Mouse (Mus musculus): ENCODE measurements around the gene Dgke. TPM values are rescaled to one million over a fixed set of nuclear protein-coding genes. Genes with fewer than 3 reads are reported as not detected.

Dgke gene
- polyA plus RNA-seq, 1 experiment from 2014 or later: 13.1 TPM

DNA sequence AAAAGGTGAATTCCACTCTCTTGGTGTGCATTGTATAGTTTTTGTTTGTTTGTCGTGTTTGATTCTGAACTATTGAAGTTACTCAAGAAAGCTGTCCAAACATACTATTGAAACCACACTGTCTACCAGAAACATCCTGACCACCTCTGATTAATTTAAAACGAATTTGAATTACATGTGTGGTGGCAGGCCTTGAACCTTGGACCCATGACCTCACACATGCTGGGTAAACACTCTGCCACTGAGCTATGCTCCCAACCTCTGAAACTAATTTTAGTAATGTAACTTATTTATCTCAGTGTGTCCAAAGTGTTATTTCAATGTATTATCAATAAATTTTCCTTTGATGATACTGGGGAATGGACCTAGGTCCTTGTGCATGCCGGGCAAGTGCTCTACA is 59.1 kb downstream of the Dgke start:
- no peaks in the 10 kb centered on the region for H3K27me3 ChIP-seq
- H3K27ac ChIP-seq: no peak overlapping the region
- 91% methylated on average over 3 of the region's 3 CpGs for WGBS
- no peaks in the 10 kb centered on the region for H3K4me1 ChIP-seq (replicated peaks)
- H3K4me2 ChIP-seq (replicated peaks): no peak overlapping the region
- H3K4me3 ChIP-seq (replicated peaks): no peak overlapping the region
- H3K9me3 ChIP-seq: no peaks in the 10 kb centered on the region
- no peak for ATAC-seq
- no peaks in the 10 kb centered on the region for H3K36me3 ChIP-seq
- no peak overlapping the region for H3K9ac ChIP-seq (replicated peaks)

DNA sequence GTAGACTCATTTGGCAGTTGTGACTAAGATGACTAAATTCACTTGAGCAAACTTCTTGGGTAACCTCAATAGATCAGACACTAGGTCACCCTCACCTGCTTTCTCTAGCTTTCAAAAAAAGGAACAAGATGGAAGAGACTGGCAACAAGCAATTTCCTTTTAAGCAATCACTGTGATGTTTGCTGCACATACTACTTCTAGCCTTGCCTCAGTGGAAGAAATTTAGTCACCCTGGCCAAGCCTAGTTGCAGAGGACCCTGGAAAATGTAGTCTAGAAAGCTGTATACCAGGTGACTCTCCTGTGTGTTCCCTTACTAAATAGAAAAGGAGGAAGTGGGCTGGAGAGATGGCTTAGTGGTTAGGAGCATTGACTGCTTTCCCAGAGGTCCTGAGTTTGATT is 60.2 kb downstream of the Dgke start:
- no peak for ATAC-seq
- Histone ChIP-seq H3K9me3 (no peaks in the 10 kb centered on the region), H3K9ac (replicated peaks) (no peak overlapping the region), H3K27ac (no peak overlapping the region), H3K4me2 (replicated peaks) (no peak overlapping the region), H3K4me1 (replicated peaks) (no peaks in the 10 kb centered on the region), H3K36me3 (no peaks in the 10 kb centered on the region), H3K27me3 (no peaks in the 10 kb centered on the region), H3K4me3 (replicated peaks) (no peak overlapping the region)

DNA sequence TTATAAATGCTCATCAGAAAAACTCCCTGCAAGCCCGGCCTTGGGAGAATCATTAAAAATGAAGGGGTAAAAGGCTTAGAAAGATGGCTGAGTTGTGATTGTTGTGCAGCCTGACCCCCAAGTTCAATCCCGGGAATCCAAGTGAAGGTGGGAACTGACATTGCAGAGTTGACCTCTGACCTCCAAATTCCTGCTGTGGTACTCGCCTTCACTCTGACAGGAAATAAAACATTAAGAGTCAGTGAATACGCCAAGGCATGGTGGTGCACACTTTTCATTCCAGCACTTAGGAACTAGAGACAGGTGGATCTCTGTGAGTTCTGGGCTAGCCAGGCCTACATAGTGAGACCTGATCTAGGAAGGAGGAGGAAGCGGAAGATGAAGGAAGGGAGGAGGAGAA is 61.2 kb downstream of the Dgke start:
- WGBS: 85% methylated on average over 5 of the region's 5 CpGs
- no peak overlapping the region for H3K4me3 ChIP-seq (replicated peaks)
- no peak overlapping the region for H3K4me2 ChIP-seq (replicated peaks)
- H3K36me3 ChIP-seq: no peaks in the 10 kb centered on the region
- H3K27me3 ChIP-seq: peaks cover under 1% of the 10 kb centered on the region; the same call in 1 of the 2 replicates
- H3K9me3 ChIP-seq: no peaks in the 10 kb centered on the region
- H3K27ac ChIP-seq: no peak overlapping the region
- no peaks in the 10 kb centered on the region for H3K4me1 ChIP-seq (replicated peaks)
- H3K9ac ChIP-seq (replicated peaks): no peak overlapping the region
- ATAC-seq: no peak

DNA sequence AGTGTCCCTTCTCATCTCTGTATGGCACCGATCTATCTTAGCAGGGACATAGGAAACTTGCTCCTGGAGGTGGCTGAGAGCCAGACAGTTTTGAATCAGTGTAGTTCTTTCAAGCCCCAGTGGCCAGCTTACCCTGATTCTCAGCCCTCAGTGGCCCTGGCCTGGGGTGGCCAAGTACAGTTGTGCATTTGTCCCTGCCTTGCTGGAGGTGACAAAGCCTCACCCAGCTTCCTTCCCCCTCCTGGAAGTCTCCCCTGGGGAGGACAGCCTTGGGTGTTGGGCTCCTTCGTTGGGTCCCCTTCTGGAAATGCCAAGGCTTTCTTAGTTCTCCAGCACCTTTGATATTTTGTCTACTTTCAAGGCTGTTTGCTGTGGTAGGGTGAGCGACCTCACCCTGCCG is 62.9 kb downstream of the Dgke start:
- H3K27me3 ChIP-seq: peaks cover 18% of the 10 kb centered on the region
- WGBS: 88% methylated on average over 4 of the region's 4 CpGs
- H3K4me2 ChIP-seq (replicated peaks): no peak overlapping the region
- no peak overlapping the region for H3K27ac ChIP-seq
- no peak for ATAC-seq
- H3K36me3 ChIP-seq: no peaks in the 10 kb centered on the region
- H3K9me3 ChIP-seq: no peaks in the 10 kb centered on the region
- no peak overlapping the region for H3K4me3 ChIP-seq (replicated peaks)
- no peak overlapping the region for H3K9ac ChIP-seq (replicated peaks)
- peaks cover 7% of the 10 kb centered on the region for H3K4me1 ChIP-seq (replicated peaks)

DNA sequence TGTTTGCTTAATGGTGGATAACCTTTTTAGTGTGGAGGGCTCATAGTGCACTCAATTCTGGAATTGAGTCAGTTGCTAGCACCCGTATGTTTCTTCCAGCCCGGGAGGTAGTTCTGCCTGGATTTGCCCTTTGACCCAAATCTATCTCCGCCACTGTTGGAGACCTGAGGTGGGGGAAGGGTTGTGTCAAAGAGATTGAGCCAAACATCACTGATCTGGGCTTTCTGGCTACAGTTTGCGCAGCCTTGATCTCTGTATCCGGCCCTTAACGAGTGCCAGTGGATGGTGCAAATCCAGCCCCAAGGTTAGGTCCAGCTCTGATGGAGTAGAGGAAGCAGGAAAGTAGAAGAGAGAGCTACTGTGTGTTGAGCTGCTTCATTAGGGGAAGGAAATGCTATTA is 63.6 kb downstream of the Dgke start:
- no peak overlapping the region for H3K9ac ChIP-seq (replicated peaks)
- H3K4me1 ChIP-seq (replicated peaks): peaks cover 7% of the 10 kb centered on the region
- ATAC-seq: no peak
- whole genome bisulfite sequencing: 66% methylated on average over 6 of the region's 6 CpGs
- H3K27me3 ChIP-seq: peaks cover 24% of the 10 kb centered on the region
- no peaks in the 10 kb centered on the region for H3K36me3 ChIP-seq
- H3K9me3 ChIP-seq: no peaks in the 10 kb centered on the region
- H3K4me3 ChIP-seq (replicated peaks): no peak overlapping the region
- no peak overlapping the region for H3K4me2 ChIP-seq (replicated peaks)
- H3K27ac ChIP-seq: no peak overlapping the region

DNA sequence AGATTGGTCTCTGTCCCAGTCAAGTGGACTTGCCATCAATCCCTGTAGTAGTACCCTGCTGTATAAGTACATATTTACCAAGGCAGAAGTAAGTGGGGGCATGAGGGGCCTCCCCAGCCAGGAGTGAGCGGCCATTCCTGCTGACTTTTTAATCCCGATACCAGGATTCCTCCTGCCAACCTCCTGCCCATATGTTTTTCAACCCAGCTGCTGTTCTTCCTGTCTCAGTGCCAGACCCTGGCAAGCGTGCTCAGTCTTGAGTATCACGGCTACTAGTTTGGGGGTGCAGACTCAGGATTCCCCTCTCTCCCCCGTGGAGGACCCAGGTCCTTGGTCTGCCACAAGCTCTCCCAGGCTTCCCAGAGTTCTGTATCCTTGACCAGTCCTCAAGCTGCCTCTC is 64.0 kb downstream of the Dgke start:
- Histone ChIP-seq H3K9ac (replicated peaks) (no peak overlapping the region), H3K4me2 (replicated peaks) (no peak overlapping the region), H3K36me3 (no peaks in the 10 kb centered on the region), H3K9me3 (no peaks in the 10 kb centered on the region), H3K27ac (no peak overlapping the region), H3K4me1 (replicated peaks) (peaks cover 7% of the 10 kb centered on the region), H3K4me3 (replicated peaks) (no peak overlapping the region), H3K27me3 (peaks cover 27% of the 10 kb centered on the region)
- no peak for ATAC-seq
- WGBS: 86% methylated on average over 5 of the region's 5 CpGs

DNA sequence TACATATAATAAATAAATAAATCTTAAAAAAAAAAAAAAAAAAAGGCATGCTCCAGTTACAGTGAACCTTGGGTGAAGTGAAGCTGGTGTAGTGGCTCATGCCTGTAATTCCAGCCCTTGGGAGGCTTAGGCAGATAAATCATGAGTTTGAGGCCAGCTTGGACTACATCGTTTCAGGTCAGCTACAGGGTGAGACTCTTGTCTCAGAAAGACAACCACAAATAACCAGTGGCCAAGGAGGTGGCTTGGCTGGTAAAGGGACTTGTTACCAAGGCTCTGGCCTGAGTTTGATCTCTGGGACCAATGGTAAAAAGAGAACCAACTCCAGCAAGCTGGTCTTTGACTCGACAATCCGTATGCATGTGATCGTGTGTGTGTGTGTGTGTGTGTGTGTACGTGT is 64.6 kb downstream of the Dgke start:
- no peak overlapping the region for H3K27ac ChIP-seq
- ATAC-seq: no peak
- WGBS: 94% methylated on average over 5 of the region's 5 CpGs
- H3K36me3 ChIP-seq: no peaks in the 10 kb centered on the region
- peaks cover 7% of the 10 kb centered on the region for H3K4me1 ChIP-seq (replicated peaks)
- no peaks in the 10 kb centered on the region for H3K9me3 ChIP-seq
- no peak overlapping the region for H3K4me3 ChIP-seq (replicated peaks)
- H3K27me3 ChIP-seq: peaks cover 27% of the 10 kb centered on the region
- H3K9ac ChIP-seq (replicated peaks): no peak overlapping the region
- no peak overlapping the region for H3K4me2 ChIP-seq (replicated peaks)

DNA sequence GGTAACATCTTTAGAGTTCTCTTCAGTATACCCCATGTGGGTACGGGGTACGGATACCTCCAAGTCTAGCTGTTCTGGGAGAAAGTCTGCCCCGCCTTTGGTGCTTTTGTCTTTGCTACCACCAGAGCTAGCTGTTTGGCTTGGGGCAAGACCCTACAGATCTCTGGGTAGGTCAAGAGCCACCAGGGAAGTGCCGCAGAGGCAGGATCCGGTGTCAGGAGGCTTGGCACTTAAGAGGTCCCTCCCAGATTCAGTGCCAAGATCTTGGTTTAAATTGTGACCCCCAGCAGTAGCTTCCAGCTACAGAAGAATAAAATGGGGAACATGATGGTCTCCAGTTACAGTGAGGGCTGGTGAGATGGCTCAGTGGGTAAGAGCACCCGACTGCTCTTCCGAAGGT is 65.1 kb downstream of the Dgke start:
- 95% methylated on average over 7 of the region's 7 CpGs for WGBS
- peaks cover 7% of the 10 kb centered on the region for H3K4me1 ChIP-seq (replicated peaks)
- H3K9me3 ChIP-seq: no peaks in the 10 kb centered on the region
- no peaks in the 10 kb centered on the region for H3K36me3 ChIP-seq
- H3K4me2 ChIP-seq (replicated peaks): no peak overlapping the region
- H3K27ac ChIP-seq: no peak overlapping the region
- no peak for ATAC-seq
- H3K9ac ChIP-seq (replicated peaks): no peak overlapping the region
- H3K4me3 ChIP-seq (replicated peaks): no peak overlapping the region
- H3K27me3 ChIP-seq: peaks cover 27% of the 10 kb centered on the region

DNA sequence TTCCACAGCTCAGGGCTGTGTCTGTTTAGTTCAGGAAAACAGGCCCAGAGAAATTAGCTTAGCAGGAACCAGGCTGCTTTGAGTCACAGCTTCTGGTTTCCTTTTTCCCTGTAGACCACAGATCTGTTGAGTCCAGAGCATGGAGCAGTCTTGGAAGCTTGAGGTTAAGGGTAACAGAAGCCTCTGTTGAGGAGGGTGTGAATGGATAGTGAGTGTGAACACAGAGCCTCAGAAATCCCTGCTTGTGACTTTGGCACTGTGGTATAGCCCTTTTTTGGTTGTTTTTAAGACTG is 66.2 kb downstream of the Dgke start:
- Histone ChIP-seq H3K9ac (replicated peaks) (no peak overlapping the region), H3K4me1 (replicated peaks) (peaks cover 7% of the 10 kb centered on the region), H3K36me3 (no peaks in the 10 kb centered on the region), H3K27ac (no peak overlapping the region), H3K27me3 (peaks cover 27% of the 10 kb centered on the region), H3K4me2 (replicated peaks) (no peak overlapping the region), H3K4me3 (replicated peaks) (no peak overlapping the region), H3K9me3 (no peaks in the 10 kb centered on the region)
- no peak for ATAC-seq

DNA sequence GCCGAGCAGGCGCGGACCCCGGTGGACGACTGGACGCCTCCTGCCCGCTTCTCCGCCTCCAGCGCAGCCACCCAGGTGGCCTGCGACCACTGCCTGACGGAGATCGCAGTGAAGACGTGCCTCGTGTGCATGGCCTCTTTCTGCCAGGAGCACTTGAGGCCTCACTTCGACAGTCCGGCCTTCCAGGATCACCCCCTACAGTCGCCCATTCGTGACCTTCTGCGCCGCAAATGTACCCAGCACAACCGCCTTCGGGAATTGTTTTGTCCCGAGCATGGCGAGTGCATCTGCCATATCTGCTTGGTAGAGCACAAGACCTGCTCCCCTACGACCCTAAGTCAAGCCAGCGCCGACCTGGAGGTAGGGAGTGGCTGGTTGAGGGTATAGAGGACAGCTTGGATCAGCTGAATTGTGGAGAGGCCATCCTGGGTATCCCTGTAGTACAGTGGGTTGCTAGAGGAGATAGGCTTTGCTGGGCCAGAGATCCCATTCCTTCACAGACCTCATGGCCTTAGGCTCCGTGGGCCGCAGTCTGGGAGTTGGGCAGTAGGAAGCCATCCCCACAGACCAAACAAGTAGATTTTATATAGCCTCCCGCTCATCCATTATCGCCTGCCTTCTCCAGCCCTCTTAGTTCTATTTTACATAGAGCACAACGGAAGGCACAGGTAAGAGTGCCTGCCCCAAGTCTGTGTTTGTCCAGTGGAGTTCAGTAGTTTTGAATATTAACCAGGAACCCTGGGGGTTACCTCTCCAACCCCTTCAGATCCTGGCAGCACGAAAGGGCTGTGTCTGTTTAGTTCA is 66.7 kb downstream of the Dgke start:
- Histone ChIP-seq H3K4me1 (replicated peaks) (peaks cover 7% of the 10 kb centered on the region), H3K36me3 (no peaks in the 10 kb centered on the region), H3K27me3 (peaks cover 27% of the 10 kb centered on the region), H3K9ac (replicated peaks) (peak overlapping the region; percentile 52), H3K4me2 (replicated peaks) (peak overlapping the region; percentile 52), H3K9me3 (no peaks in the 10 kb centered on the region), H3K4me3 (replicated peaks) (peak overlapping the region; percentile 40), H3K27ac (no peak overlapping the region)
- no peak for ATAC-seq
- 36% methylated on average over 33 of the region's 33 CpGs for WGBS

DNA sequence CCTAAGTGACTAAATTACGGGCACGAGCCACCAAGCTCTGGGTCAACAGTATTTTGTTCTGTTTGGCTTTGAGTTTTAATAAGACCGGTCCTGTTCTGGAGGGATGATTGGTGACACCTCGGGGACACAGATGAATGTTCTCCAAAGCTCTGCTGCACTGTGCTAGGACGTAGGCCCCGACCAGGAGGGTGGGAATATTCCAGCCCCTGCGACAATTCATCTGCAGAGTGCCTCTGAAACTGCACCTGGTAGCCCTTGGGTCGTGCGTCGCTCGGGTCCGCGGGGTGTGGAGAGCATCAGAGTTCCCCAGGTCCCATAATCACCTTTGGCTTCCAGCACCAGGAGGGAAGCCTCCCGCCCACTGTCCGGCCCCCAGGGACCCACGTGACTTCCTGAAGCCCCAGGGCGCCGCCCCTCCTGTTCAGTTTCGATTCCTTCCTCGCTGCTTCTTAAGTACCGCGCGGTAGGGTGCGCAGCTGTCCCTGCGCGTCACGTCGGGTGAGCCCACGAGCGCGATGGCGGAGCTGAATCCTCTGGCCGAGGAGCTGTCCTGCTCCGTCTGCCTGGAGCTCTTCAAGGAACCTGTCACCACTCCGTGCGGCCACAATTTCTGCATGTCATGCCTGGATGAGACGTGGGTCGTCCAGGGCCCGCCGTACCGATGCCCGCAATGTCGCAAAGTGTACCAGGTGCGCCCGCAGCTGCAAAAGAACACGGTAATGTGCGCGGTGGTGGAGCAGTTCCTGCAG is 67.5 kb downstream of the Dgke start, which contains the start of gene Trim25:
Gene Trim25 (plus strand): TSS at position 403 of the 749 bp plus-strand sequence.
- Histone ChIP-seq H3K4me1 (replicated peaks) (peaks cover 7% of the 10 kb centered on the region), H3K9me3 (no peaks in the 10 kb centered on the region), H3K4me2 (replicated peaks) (peak within 1 kb of the TSS; percentile 52), H3K9ac (replicated peaks) (peak within 1 kb of the TSS; percentile 52), H3K27ac (no peak within 1 kb of the TSS), H3K36me3 (no peaks in the 10 kb centered on the region), H3K4me3 (replicated peaks) (peak within 1 kb of the TSS; percentile 40), H3K27me3 (peaks cover 27% of the 10 kb centered on the region)
- WGBS: 3% methylated on average over 48 of the region's 48 CpGs
- no peak for ATAC-seq

DNA sequence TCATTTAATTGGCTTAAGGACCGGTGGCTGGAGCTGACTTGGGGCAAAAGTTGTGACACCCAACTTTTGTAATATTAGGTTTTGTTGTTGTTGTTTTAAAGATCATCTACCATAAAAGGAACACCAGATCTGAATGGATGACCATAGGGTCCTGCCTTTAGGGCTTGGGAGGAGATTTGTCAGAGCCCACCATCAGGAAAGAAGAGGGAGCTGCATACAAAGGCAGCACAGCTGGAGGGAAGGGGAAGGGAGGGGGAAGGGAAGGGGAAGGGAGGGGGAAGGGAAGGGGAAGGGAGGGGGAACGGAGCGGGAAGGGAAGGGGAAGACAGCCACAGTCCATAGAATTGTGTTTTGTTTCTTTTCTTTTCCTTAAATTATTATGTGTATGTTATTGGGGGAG is 68.2 kb downstream of the Dgke start:
- WGBS: 9% methylated on average over 3 of the region's 3 CpGs
- Histone ChIP-seq H3K4me2 (replicated peaks) (no peak overlapping the region), H3K9ac (replicated peaks) (no peak overlapping the region), H3K4me1 (replicated peaks) (peaks cover 7% of the 10 kb centered on the region), H3K9me3 (no peaks in the 10 kb centered on the region), H3K27ac (no peak overlapping the region), H3K27me3 (peaks cover 27% of the 10 kb centered on the region), H3K36me3 (no peaks in the 10 kb centered on the region), H3K4me3 (replicated peaks) (no peak overlapping the region)
- ATAC-seq: no peak

All from midbrain, embryonic 13.5 days (tissue).